Mouse (Mus musculus) heart, postnatal 0 days (tissue): ENCODE measurements around the gene Usp47.

Source experiments
- CTCF ChIP-seq: IDR thresholded peaks from 2 replicates; pipeline ENCODE4 v1.5.1; 2016; ENCODE audit warnings: antibody characterized with exemption, control low read depth, low read depth
- EP300 ChIP-seq: IDR thresholded peaks from 2 replicates; pipeline ENCODE4 v1.6.1; 2016; ENCODE audit warnings: antibody characterized with exemption, low read depth

GRCm38 (mm10) chr7:112136537-112136936 lies 113.2 kb downstream of the Usp47 start:
- TF ChIP-seq CTCF (no peak), EP300 (no peak)
